Mouse (Mus musculus): ENCODE data around the gene Tas2r120. TPM values are rescaled to one million over a fixed set of nuclear protein-coding genes. Genes with fewer than 3 reads are reported as not detected.

The Tas2r120 gene
- total RNA-seq (2021), result not detected
- long read RNA-seq, experiment 1, result 0 reads
- long read RNA-seq, experiment 2, result 0 reads

GRCm38 (mm10) chr6:132656653-132657052 lies at the start of gene Tas2r120:
Gene Tas2r120, plus strand, starts transcription at chr6:132656953.
- DNase-seq, result no peak

DNA sequence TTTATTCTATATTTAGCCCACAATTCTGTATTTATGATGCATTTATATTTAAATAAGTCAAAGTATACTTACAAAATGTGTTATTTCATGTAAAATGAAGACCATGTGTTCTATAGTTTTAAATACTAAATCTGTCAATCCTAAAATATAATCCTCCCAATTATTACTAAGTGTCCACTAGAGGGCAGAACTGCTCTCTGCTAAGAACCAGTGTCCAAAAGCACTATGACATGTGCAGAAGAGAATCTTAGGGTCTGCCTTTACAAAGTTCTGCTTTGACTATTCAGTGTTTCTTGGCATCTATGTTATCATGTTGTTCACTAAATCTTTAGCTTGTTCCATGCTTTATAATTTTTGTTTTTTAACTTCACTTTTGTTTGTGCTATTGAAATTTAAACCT lies 7.4 kb upstream of the Tas2r120 start:
- DNase-seq, result peak; percentile 4

GRCm38 (mm10) chr6:132651426-132651825 lies 5.3 kb upstream of the Tas2r120 start, which contains the start of gene A630073D07Rik:
Gene A630073D07Rik, minus strand, starts transcription at chr6:132651526.
- no peak for DNase-seq

DNA sequence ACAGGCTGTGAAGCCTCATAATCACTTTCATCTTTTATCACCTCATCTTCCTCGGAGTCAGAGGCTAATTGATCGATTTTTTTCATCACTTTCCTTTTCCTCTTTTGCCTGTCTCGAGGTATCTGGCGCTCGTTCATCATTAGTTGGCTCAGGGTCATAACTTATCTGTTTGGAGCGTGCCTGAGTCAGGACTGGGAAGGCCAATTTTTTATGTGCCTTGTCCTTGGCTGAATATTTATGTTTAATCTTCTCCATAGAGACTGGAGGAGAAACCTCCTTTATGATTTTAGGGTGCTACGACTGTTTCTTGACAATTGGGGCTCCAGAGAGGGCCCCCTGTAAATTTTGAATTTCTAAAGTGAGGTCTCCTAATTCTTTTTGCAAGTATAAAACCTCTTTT lies 34.8 kb downstream of the Tas2r120 start:
- peak; percentile 13 for DNase-seq

DNA sequence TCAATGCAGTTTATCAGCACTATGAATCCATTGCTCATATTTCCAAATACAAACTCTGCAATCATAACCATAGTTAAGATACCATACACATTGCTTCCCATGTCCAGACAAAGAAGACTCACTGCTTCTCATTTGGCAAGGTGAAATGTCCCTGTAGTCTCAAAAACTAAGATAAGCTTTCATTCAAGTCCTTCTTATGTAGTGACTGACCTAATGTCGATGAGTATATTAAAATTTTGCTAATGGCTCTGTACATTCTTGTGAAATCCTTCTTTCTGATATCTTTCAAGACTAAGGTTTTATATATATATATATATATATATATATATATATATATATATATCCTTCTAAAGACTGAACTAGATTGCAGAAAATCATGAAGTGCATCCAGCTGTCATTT lies 44.2 kb downstream of the Tas2r120 start, which contains the start of gene Tas2r121:
Gene Tas2r121, minus strand, starts transcription at position 101 of the 400 bp plus-strand sequence.
- DNase-seq, result no peak

Other genes starting within 250 kb of the Tas2r120 start
- not detected for gene Prh1, start 87.1 kb upstream of the Tas2r120 start, total RNA-seq (2021)
- gene Prp2, start 61.0 kb upstream of the Tas2r120 start, total RNA-seq (2021), result not detected
- not detected for gene A630073D07Rik, start 5.4 kb upstream of the Tas2r120 start, total RNA-seq (2021)
- gene Tas2r121, start 44.1 kb downstream of the Tas2r120 start, total RNA-seq (2021), result not detected
- gene Tas2r122, start 55.0 kb downstream of the Tas2r120 start, total RNA-seq (2021), result not detected
- not detected for gene Tas2r115, start 81.1 kb downstream of the Tas2r120 start, total RNA-seq (2021)
- gene Tas2r124, start 97.8 kb downstream of the Tas2r120 start, total RNA-seq (2021), result not detected
- not detected for gene Tas2r102, start 105.2 kb downstream of the Tas2r120 start, total RNA-seq (2021)
- not detected for gene Tas2r136, start 121.2 kb downstream of the Tas2r120 start, total RNA-seq (2021)
- gene Tas2r117, start 145.9 kb downstream of the Tas2r120 start, total RNA-seq (2021), result not detected
- not detected for gene Tas2r123, start 190.2 kb downstream of the Tas2r120 start, total RNA-seq (2021)
- not detected for gene Tas2r116, start 198.5 kb downstream of the Tas2r120 start, total RNA-seq (2021)
- gene Tas2r110, start 211.1 kb downstream of the Tas2r120 start, total RNA-seq (2021), result not detected
- gene Tas2r113, start 236.1 kb downstream of the Tas2r120 start, total RNA-seq (2021), result not detected